Mouse (Mus musculus) ES-E14 (cell line): ENCODE results near the gene Chmp6. TPM values are rescaled to one million over a fixed set of nuclear protein-coding genes. Genes with fewer than 3 reads are reported as not detected.

Source experiments
- DNase-seq: peaks from one replicate; pipeline ENCODE4 v3.0.0-alpha.2; 2013; ENCODE audit warnings: low read depth, low spot score
- H3K27ac ChIP-seq: 2 replicates; pipeline ENCODE4 v1.5.1; 2012; ENCODE audit warnings: low read depth, mild to moderate bottlenecking, low read length, moderate library complexity, mixed read lengths; ENCODE audit not compliant: poor library complexity, insufficient read depth, severe bottlenecking
- H3K36me3 ChIP-seq: 2 replicates; pipeline ENCODE4 v1.6.1; 2012; ENCODE audit warnings: mild to moderate bottlenecking, low read length, moderate library complexity, mixed read lengths; ENCODE audit not compliant: control insufficient read depth, poor library complexity, insufficient read depth, severe bottlenecking
- H3K4me1 ChIP-seq, 2 experiments: fragments of 150-350 bp in 1 of 2; sonication (generic) in 1 of 2; 2 replicates each; pipeline ENCODE4 v1.6.1; 2012; ENCODE audit warnings: low read length in 2 of 2, mild to moderate bottlenecking in 1 of 2, mixed read lengths in 1 of 2; ENCODE audit not compliant: control insufficient read depth in 2 of 2, insufficient read depth in 2 of 2, poor library complexity in 1 of 2
- H3K4me3 ChIP-seq, 2 experiments: fragments of 150-350 bp in 1 of 2; sonication (generic) in 1 of 2; 2 replicates each; pipeline ENCODE4 v1.5.1; 2012; ENCODE audit warnings: low read length in 2 of 2, low read depth in 1 of 2, mild to moderate bottlenecking in 1 of 2, mixed read lengths in 1 of 2; ENCODE audit not compliant: insufficient read depth in 1 of 2, poor library complexity in 1 of 2, severe bottlenecking in 1 of 2
- H3K9ac ChIP-seq: 2 replicates; pipeline ENCODE4 v1.6.1; 2012; ENCODE audit warnings: low read depth, mild to moderate bottlenecking, low read length, mixed read lengths; ENCODE audit not compliant: poor library complexity, insufficient read depth, severe bottlenecking
- H3K9me3 ChIP-seq: fragments of 150-350 bp; sonication (generic); 2 replicates; pipeline ENCODE4 v1.6.1; 2012; ENCODE audit warnings: low read depth, mild to moderate bottlenecking, low read length; ENCODE audit not compliant: control insufficient read depth, insufficient read depth
- CHD2 ChIP-seq: IDR thresholded peaks from 2 replicates; pipeline ENCODE4 v1.6.1; 2014; ENCODE audit warnings: mild to moderate bottlenecking, low read depth, low read length, inconsistent platforms
- HCFC1 ChIP-seq: IDR thresholded peaks from 2 replicates; pipeline ENCODE4 v1.6.1; 2012; ENCODE audit warnings: low read length, inconsistent platforms, borderline replicate concordance; ENCODE audit not compliant: insufficient read depth
- MAFK ChIP-seq: IDR thresholded peaks from 2 replicates; pipeline ENCODE4 v1.6.1; 2014; ENCODE audit warnings: mild to moderate bottlenecking, low read depth, low read length, inconsistent platforms; ENCODE audit not compliant: insufficient read depth
- ZC3H11A ChIP-seq: IDR thresholded peaks from 2 replicates; pipeline ENCODE4 v1.6.1; 2012; ENCODE audit warnings: low read depth, mild to moderate bottlenecking, inconsistent platforms, low read length, borderline replicate concordance
- ZNF384 ChIP-seq: IDR thresholded peaks from 2 replicates; pipeline ENCODE4 v1.6.1; 2012; ENCODE audit warnings: low read depth, low read length, inconsistent platforms
- in situ Hi-C, 2 experiments: fragments of 600-800 bp; cut with MboI; formaldehyde crosslinking; loops; one replicate each; pipeline ENCODE4 v1.15.1; 2025; ENCODE audit warnings: low sequenced_read_pairs in 2 of 2, inconsistent platforms in 1 of 2; ENCODE audit not compliant: unreplicated experiment in 2 of 2
- total RNA-seq: library from RNA; depleted of rRNA; stranded (reverse); fragments of 300-350 nt; gene quantifications from 2 replicates; pipeline ENCODE4 v1.2.3, GENCODE M21; 2012

Chmp6 gene
- total RNA-seq, 1 experiment, result 48.1 TPM

GRCm38 (mm10) chr11:119915666-119916065 lies 2.4 kb downstream of the Chmp6 start:
- H3K9ac ChIP-seq, result no peak overlapping the region
- H3K9me3 ChIP-seq, result no peaks in the 10 kb centered on the region
- H3K4me3 ChIP-seq, result no peak overlapping the region
- TF ChIP-seq ZC3H11A (no peak), HCFC1 (no peak), ZNF384 (no peak), MAFK (no peak), CHD2 (no peak)
- no peak overlapping the region for H3K27ac ChIP-seq
- H3K4me1 ChIP-seq, result peaks cover 0 to 20% of the 10 kb centered on the region in 2 experiments; a peak in 1 of 4 replicates
- in situ Hi-C loops, result loop anchor here in 1 of 2 experiments (25.0 kb wide), 1 partner anchor 403 kb away; no protein-coding TSS in a partner anchor
- H3K36me3 ChIP-seq, result peaks cover 20% of the 10 kb centered on the region; the same call in 1 of the 2 replicates
- DNase-seq, result no peak

GRCm38 (mm10) chr11:119916102-119916790 lies 3.0 kb downstream of the Chmp6 start:
- no peak for DNase-seq
- TF ChIP-seq ZNF384, result no peak
- TF ChIP-seq CHD2, result no peak
- TF ChIP-seq MAFK, result no peak
- TF ChIP-seq HCFC1, result no peak
- no peak for TF ChIP-seq ZC3H11A
- Histone ChIP-seq H3K27ac (no peak overlapping the region), H3K36me3 (peaks cover 20% of the 10 kb centered on the region; the same call in 1 of the 2 replicates), H3K9ac (no peak overlapping the region), H3K4me1 (peaks cover 0 to 20% of the 10 kb centered on the region in 2 experiments; a peak in 1 of 4 replicates), H3K9me3 (no peaks in the 10 kb centered on the region), H3K4me3 (no peak overlapping the region)
- in situ Hi-C loops, result loop anchor here in 1 of 2 experiments (25.0 kb wide), 1 partner anchor 404 kb away; no protein-coding TSS in a partner anchor

- Histone ChIP-seq H3K9me3 (no peaks in the 10 kb centered on the region), H3K4me3 (no peak overlapping the region), H3K4me1 (peaks cover 0 to 20% of the 10 kb centered on the region in 2 experiments; a peak in 1 of 4 replicates), H3K9ac (no peak overlapping the region), H3K27ac (no peak overlapping the region), H3K36me3 (peaks cover 20% of the 10 kb centered on the region; the same call in 1 of the 2 replicates)
- no peak for TF ChIP-seq ZC3H11A
- no peak for TF ChIP-seq MAFK
- TF ChIP-seq HCFC1, result no peak
- no peak for TF ChIP-seq ZNF384
- no peak for TF ChIP-seq CHD2
- DNase-seq, result no peak
- in situ Hi-C loops, result loop anchor here in 1 of 2 experiments (25.0 kb wide), 1 partner anchor 405 kb away; no protein-coding TSS in a partner anchor
Observed at GRCm38 (mm10) chr11:119916834-119917469, 3.7 kb downstream of the Chmp6 start.

GRCm38 (mm10) chr11:119918521-119918920 lies 5.3 kb downstream of the Chmp6 start:
- TF ChIP-seq MAFK (no peak), ZNF384 (no peak), HCFC1 (no peak), ZC3H11A (no peak), CHD2 (no peak)
- H3K4me1 ChIP-seq, result peaks cover 0 to 16% of the 10 kb centered on the region in 2 experiments; a peak in 1 of 4 replicates
- peaks cover 20% of the 10 kb centered on the region; the same call in 1 of the 2 replicates for H3K36me3 ChIP-seq
- no peak for DNase-seq
- in situ Hi-C loops, result loop anchor here in 1 of 2 experiments (25.0 kb wide), 1 partner anchor 406 kb away; no protein-coding TSS in a partner anchor
- H3K27ac ChIP-seq, result no peak overlapping the region
- no peak overlapping the region for H3K4me3 ChIP-seq
- H3K9ac ChIP-seq, result no peak overlapping the region
- no peaks in the 10 kb centered on the region for H3K9me3 ChIP-seq
